Mouse (Mus musculus): ENCODE data around the gene Hs2st1. TPM values are rescaled to one million over a fixed set of nuclear protein-coding genes. Genes with fewer than 3 reads are reported as not detected.
A peak's percentile ranks its signal among the peaks of the same experiment; 100 is the strongest.

Hs2st1 gene
- polyA plus RNA-seq, 1 experiment from 2014 or later, result 10.5 TPM

DNA sequence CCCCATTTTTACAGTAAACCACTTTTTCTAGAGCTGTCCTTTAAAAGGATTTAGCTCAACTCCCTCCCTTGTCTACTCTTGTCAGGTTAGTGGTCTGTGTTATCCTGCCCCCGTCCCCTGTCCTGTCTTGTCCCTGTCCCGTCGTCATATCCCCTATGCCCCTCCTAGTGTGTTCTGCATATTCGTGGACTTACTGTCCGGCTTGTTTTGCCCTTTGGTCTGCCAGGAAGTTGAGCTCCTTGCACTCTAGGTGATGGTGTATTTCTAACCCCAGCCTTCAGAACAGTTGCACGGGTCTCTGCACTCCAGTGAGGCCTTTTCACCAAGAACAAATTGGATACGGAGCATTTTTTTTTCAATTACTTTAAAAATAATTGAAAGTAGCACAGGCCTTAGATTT lies 10.3 kb upstream of the Hs2st1 start:
- H3K9ac ChIP-seq (ENCODE audit: low read length), result no peak overlapping the region
- no peaks in the 10 kb centered on the region for H3K36me3 ChIP-seq (ENCODE audit: control insufficient read depth, insufficient read depth, low read length)
- WGBS, result 84% methylated on average over 7 of the region's 7 CpGs
- no peak for ATAC-seq (ENCODE audit: insufficient read depth, low FRiP score)
- H3K27me3 ChIP-seq (ENCODE audit: control insufficient read depth, insufficient read depth, low read length), result no peaks in the 10 kb centered on the region
- no peak overlapping the region for H3K27ac ChIP-seq (ENCODE audit: low read length)
- no peaks in the 10 kb centered on the region for H3K9me3 ChIP-seq (replicated peaks; ENCODE audit: control insufficient read depth, low read length)
- peaks cover 13% of the 10 kb centered on the region for H3K4me1 ChIP-seq (ENCODE audit: control insufficient read depth, insufficient read depth, low read length)
- no peak overlapping the region for H3K4me3 ChIP-seq (replicated peaks; ENCODE audit: low read length)
- no peak overlapping the region for H3K4me2 ChIP-seq (ENCODE audit: low read depth, low read length)

GRCm38 (mm10) chr3:144579796-144580195 lies 9.8 kb upstream of the Hs2st1 start:
- H3K27ac ChIP-seq (ENCODE audit: low read length), result no peak overlapping the region
- H3K36me3 ChIP-seq (ENCODE audit: control insufficient read depth, insufficient read depth, low read length), result no peaks in the 10 kb centered on the region
- peaks cover 13% of the 10 kb centered on the region for H3K4me1 ChIP-seq (ENCODE audit: control insufficient read depth, insufficient read depth, low read length)
- no peak overlapping the region for H3K4me2 ChIP-seq (ENCODE audit: low read depth, low read length)
- H3K4me3 ChIP-seq (replicated peaks; ENCODE audit: low read length), result no peak overlapping the region
- no peak overlapping the region for H3K9ac ChIP-seq (ENCODE audit: low read length)
- H3K27me3 ChIP-seq (ENCODE audit: control insufficient read depth, insufficient read depth, low read length), result no peaks in the 10 kb centered on the region
- no peaks in the 10 kb centered on the region for H3K9me3 ChIP-seq (replicated peaks; ENCODE audit: control insufficient read depth, low read length)
- ATAC-seq (ENCODE audit: insufficient read depth, low FRiP score), result no peak
- WGBS, result 76% methylated on average over 5 of the region's 5 CpGs

DNA sequence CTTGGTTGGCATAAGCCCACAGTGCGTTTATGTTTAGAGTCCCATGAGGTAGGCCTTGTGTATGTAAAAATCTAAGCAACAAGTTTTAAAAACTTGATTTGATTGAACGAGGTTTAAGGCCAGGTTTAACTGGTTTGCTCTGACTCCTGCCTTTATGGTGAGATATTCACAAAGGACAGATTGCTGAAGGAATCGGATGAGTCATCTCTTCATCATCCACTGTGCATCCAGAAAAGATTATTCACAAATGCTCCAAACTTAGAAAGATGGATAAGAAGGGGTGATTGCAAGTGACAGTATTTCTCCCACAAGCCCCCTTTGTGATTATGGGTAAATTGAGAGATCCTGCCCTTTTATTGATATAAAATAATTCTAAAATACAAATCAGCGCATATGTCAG lies 8.9 kb upstream of the Hs2st1 start:
- H3K9ac ChIP-seq (ENCODE audit: low read length), result no peak overlapping the region
- no peak overlapping the region for H3K27ac ChIP-seq (ENCODE audit: low read length)
- peaks cover 9% of the 10 kb centered on the region for H3K4me1 ChIP-seq (ENCODE audit: control insufficient read depth, insufficient read depth, low read length)
- no peaks in the 10 kb centered on the region for H3K36me3 ChIP-seq (ENCODE audit: control insufficient read depth, insufficient read depth, low read length)
- H3K4me3 ChIP-seq (replicated peaks; ENCODE audit: low read length), result no peak overlapping the region
- WGBS, result 86% methylated on average over 4 of the region's 4 CpGs
- no peaks in the 10 kb centered on the region for H3K9me3 ChIP-seq (replicated peaks; ENCODE audit: control insufficient read depth, low read length)
- no peak for ATAC-seq (ENCODE audit: insufficient read depth, low FRiP score)
- H3K4me2 ChIP-seq (ENCODE audit: low read depth, low read length), result no peak overlapping the region
- H3K27me3 ChIP-seq (ENCODE audit: control insufficient read depth, insufficient read depth, low read length), result no peaks in the 10 kb centered on the region

DNA sequence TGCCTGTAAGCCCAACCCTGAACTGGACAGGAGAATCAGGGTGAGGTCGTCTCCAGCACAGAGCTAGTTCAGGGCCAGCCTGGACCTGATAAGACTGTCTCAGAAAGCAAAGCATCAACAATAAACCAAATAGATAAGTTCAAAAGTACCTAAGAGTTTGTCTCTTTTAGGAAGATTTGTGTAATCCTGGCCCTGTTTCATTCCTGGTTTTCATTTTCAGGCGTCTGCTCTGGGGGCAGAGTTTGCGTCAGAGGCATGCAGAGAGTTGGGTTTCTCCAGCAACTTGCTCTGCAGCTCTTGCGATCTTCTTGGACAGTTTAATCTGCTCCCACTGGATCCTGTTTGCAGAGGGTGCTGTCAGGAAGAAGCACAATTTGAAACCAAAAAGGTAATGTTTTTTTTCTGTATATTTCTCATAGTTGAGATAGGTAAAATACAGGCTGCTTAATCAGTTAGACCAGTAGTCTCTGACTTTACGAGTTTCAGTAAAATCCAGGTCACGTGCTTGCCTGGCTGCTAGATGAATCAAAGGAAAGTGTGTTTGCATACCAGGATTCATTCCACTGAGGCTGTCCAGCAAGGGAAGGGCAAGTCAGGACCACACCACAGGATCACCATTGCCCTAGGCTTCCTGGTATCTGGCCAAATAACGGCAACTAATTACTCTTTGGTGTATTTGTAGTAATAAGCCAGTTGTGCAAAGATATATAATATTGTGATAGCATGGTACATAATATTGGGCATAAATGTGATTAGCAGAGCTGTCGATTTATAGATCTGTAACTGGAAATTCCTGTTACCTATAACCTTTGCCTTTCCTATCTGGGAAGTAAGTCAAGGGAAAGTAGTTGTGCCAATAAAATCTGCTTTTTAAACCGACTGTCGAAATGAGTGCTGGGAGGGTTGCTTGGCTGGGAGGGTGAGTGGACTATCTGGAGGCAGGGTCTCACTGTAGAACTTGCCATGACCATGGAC lies 7.7 kb upstream of the Hs2st1 start:
- ATAC-seq (ENCODE audit: insufficient read depth, low FRiP score), result no peak
- no peaks in the 10 kb centered on the region for H3K27me3 ChIP-seq (ENCODE audit: control insufficient read depth, insufficient read depth, low read length)
- H3K4me3 ChIP-seq (replicated peaks; ENCODE audit: low read length), result no peak overlapping the region
- WGBS, result 69% methylated on average over 10 of the region's 10 CpGs
- H3K4me2 ChIP-seq (ENCODE audit: low read depth, low read length), result no peak overlapping the region
- H3K9ac ChIP-seq (ENCODE audit: low read length), result no peak overlapping the region
- H3K36me3 ChIP-seq (ENCODE audit: control insufficient read depth, insufficient read depth, low read length), result no peaks in the 10 kb centered on the region
- H3K4me1 ChIP-seq (ENCODE audit: control insufficient read depth, insufficient read depth, low read length), result 0 out of 2 replicates have a peak, but pooled peaks cover 6% of the 10 kb centered on the region
- H3K9me3 ChIP-seq (replicated peaks; ENCODE audit: control insufficient read depth, low read length), result no peaks in the 10 kb centered on the region
- H3K27ac ChIP-seq (ENCODE audit: low read length), result no peak overlapping the region

DNA sequence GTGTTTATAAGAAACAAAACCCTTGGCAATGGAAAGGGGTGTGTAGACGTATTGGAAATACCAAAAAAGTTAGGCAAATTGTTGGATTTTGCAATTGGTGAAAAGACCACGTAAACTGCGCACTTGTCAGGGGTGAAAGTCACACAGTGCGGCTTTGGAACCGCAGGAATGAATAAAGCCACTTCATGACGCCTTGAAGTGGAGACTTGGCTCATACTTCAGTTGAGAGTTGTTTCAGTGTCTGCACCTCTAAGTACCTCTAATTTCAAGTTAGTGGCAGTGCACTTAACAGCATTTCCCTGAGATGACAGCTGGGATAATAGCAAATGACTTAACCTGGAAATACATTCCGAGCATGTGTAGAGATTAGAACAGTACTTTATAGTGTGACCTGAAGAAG lies 4.3 kb upstream of the Hs2st1 start:
- no peak overlapping the region for H3K4me2 ChIP-seq (ENCODE audit: low read depth, low read length)
- no peak for ATAC-seq (ENCODE audit: insufficient read depth, low FRiP score)
- 85% methylated on average over 7 of the region's 7 CpGs for WGBS

DNA sequence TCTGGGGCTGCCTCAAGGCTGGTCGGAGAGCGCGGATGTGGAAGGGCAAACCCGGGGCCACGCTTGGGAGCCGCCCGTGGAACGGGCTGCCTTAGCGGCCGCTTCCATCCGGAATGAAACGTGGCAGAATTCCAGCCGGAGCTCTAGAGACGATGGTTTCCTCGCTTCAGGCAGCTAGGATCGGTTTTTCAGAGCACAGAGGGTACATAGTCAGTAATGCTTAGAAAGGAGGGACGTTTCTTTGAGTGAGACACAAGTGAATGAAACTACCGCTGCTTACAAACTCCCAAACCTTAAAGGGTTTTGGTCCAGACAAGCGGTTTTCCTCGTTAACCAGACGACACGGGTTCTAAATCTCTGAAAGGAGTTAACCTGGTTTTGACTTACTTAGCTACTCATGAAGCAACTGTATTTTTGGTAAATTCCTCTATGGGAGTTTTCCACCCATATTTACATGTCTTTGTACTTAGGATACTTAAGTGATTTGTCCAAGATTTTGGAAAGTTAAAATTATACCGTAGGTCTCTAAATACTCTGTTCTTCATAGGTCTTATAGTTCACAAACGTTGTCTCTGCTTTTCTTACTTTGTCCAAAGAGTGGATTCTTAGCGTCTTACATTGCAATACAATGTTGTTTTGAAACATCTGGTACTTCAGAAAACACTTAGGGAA lies 971 bp upstream of the Hs2st1 start:
- peaks cover 13% of the 10 kb centered on the region for H3K4me1 ChIP-seq (ENCODE audit: control insufficient read depth, insufficient read depth, low read length)
- no peaks in the 10 kb centered on the region for H3K9me3 ChIP-seq (replicated peaks; ENCODE audit: control insufficient read depth, low read length)
- H3K4me3 ChIP-seq (replicated peaks; ENCODE audit: low read length), result peak overlapping the region; percentile 92
- peak overlapping the region; percentile 95 for H3K27ac ChIP-seq (ENCODE audit: low read length)
- peak overlapping the region; percentile 59 for H3K4me2 ChIP-seq (ENCODE audit: low read depth, low read length)
- under 1% methylated on average over 25 of the region's 25 CpGs for WGBS
- peak overlapping the region; percentile 96 for H3K9ac ChIP-seq (ENCODE audit: low read length)
- no peak for ATAC-seq (ENCODE audit: insufficient read depth, low FRiP score)
- H3K27me3 ChIP-seq (ENCODE audit: control insufficient read depth, insufficient read depth, low read length), result no peaks in the 10 kb centered on the region
- H3K36me3 ChIP-seq (ENCODE audit: control insufficient read depth, insufficient read depth, low read length), result no peaks in the 10 kb centered on the region

More for the DNA sequence above, 4.3 kb upstream of the Hs2st1 start:
- peaks cover 8% of the 10 kb centered on the region for H3K4me1 ChIP-seq (ENCODE audit: control insufficient read depth, insufficient read depth, low read length)
- H3K9me3 ChIP-seq (replicated peaks; ENCODE audit: control insufficient read depth, low read length), result no peaks in the 10 kb centered on the region
- H3K27ac ChIP-seq (ENCODE audit: low read length), result no peak overlapping the region
- no peaks in the 10 kb centered on the region for H3K36me3 ChIP-seq (ENCODE audit: control insufficient read depth, insufficient read depth, low read length)
- no peak overlapping the region for H3K9ac ChIP-seq (ENCODE audit: low read length)
- no peaks in the 10 kb centered on the region for H3K27me3 ChIP-seq (ENCODE audit: control insufficient read depth, insufficient read depth, low read length)
- no peak overlapping the region for H3K4me3 ChIP-seq (replicated peaks; ENCODE audit: low read length)

GRCm38 (mm10) chr3:144569401-144569971 lies 495 bp downstream of the Hs2st1 start:
- Histone ChIP-seq H3K4me3 (replicated peaks; ENCODE audit: low read length) (peak overlapping the region; percentile 86), H3K27me3 (ENCODE audit: control insufficient read depth, insufficient read depth, low read length) (no peaks in the 10 kb centered on the region), H3K9me3 (replicated peaks; ENCODE audit: control insufficient read depth, low read length) (no peaks in the 10 kb centered on the region), H3K4me2 (ENCODE audit: low read depth, low read length) (peak overlapping the region; percentile 93), H3K36me3 (ENCODE audit: control insufficient read depth, insufficient read depth, low read length) (no peaks in the 10 kb centered on the region), H3K4me1 (ENCODE audit: control insufficient read depth, insufficient read depth, low read length) (peaks cover 13% of the 10 kb centered on the region), H3K27ac (ENCODE audit: low read length) (peak overlapping the region; percentile 86), H3K9ac (ENCODE audit: low read length) (peak overlapping the region; percentile 95)
- under 1% methylated on average over 45 of the region's 47 CpGs for WGBS
- ATAC-seq (ENCODE audit: insufficient read depth, low FRiP score), result peak; percentile 8; the same call in 1 of the 2 replicates

DNA sequence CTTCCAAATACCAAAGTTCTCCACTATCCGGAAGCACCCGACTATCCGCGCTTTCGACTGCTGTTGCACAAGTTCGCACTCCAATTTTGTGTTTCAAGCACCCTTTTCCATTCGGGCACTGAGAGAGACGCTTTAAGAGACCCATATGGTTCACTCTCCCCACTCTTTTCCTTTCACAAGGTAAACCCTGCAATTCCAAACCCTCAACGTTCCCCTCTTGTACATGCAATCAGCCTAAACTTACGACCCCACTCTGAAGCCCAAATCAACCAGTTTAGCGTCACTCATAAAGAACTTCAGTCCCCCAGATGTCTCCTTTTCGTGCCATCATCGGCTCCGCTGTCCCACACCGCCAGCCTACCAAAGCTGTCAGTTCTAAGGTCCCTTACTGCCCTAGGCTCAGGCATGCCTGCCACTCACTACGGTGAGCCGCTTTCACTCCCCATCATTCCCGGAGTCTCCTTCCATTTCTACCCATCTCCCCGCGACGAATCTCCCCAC lies 1.1 kb downstream of the Hs2st1 start:
- H3K9me3 ChIP-seq (replicated peaks; ENCODE audit: control insufficient read depth, low read length), result no peaks in the 10 kb centered on the region
- 1% methylated on average over 21 of the region's 21 CpGs for WGBS
- ATAC-seq (ENCODE audit: insufficient read depth, low FRiP score), result no peak
- H3K4me1 ChIP-seq (ENCODE audit: control insufficient read depth, insufficient read depth, low read length), result peaks cover 13% of the 10 kb centered on the region
- H3K4me3 ChIP-seq (replicated peaks; ENCODE audit: low read length), result peak overlapping the region; percentile 86
- H3K36me3 ChIP-seq (ENCODE audit: control insufficient read depth, insufficient read depth, low read length), result no peaks in the 10 kb centered on the region
- H3K27ac ChIP-seq (ENCODE audit: low read length), result no peak overlapping the region
- H3K9ac ChIP-seq (ENCODE audit: low read length), result peak overlapping the region; percentile 95
- H3K4me2 ChIP-seq (ENCODE audit: low read depth, low read length), result peak overlapping the region; percentile 93
- no peaks in the 10 kb centered on the region for H3K27me3 ChIP-seq (ENCODE audit: control insufficient read depth, insufficient read depth, low read length)

All from stomach, embryonic 16.5 days (tissue).